Mouse (Mus musculus) embryonic facial prominence, embryonic 14.5 days (tissue): ENCODE data around the gene Rpl38. TPM values are rescaled to one million over a fixed set of nuclear protein-coding genes. Genes with fewer than 3 reads are reported as not detected.

Experiments
- ATAC-seq: fragments of 200-750 bp; cut with Nextera tagmentation; 2 replicates; pipeline ENCODE4 v1.8.0; 2017; ENCODE audit warnings: low read depth, moderate number of reproducible peaks, moderate TSS enrichment
- DNase-seq: peaks from one replicate; pipeline ENCODE4 v3.0.0-alpha.2; 2015; ENCODE audit warnings: low spot score
- H3K27ac ChIP-seq: fragments of 300-500 bp; sonication (generic); replicated peaks from 2 replicates; pipeline ENCODE4 v1.5.1; 2014; ENCODE audit warnings: low read depth, mild to moderate bottlenecking, low read length, moderate library complexity
- H3K27me3 ChIP-seq: fragments of 300-500 bp; sonication (generic); replicated peaks from 2 replicates; pipeline ENCODE4 v1.6.1; 2014; ENCODE audit warnings: low read length; ENCODE audit not compliant: control insufficient read depth, insufficient read depth
- H3K36me3 ChIP-seq: fragments of 300-500 bp; sonication (generic); 2 replicates; pipeline ENCODE4 v1.6.1; 2014; ENCODE audit warnings: low read length, mixed read lengths; ENCODE audit not compliant: control insufficient read depth, insufficient read depth
- H3K4me1 ChIP-seq: fragments of 300-500 bp; sonication (generic); 2 replicates; pipeline ENCODE4 v1.6.1; 2014; ENCODE audit warnings: antibody characterized with exemption, low read length; ENCODE audit not compliant: control insufficient read depth, insufficient read depth
- H3K4me2 ChIP-seq: fragments of 300-500 bp; sonication (generic); 2 replicates; pipeline ENCODE4 v1.6.1; 2014; ENCODE audit warnings: low read depth, mild to moderate bottlenecking, low read length, moderate library complexity, mixed read lengths
- H3K4me3 ChIP-seq: fragments of 300-500 bp; sonication (generic); 2 replicates; pipeline ENCODE4 v1.5.1; 2014; ENCODE audit warnings: low read depth, mild to moderate bottlenecking, low read length
- H3K9ac ChIP-seq: fragments of 300-500 bp; sonication (generic); 2 replicates; pipeline ENCODE4 v1.6.1; 2014; ENCODE audit warnings: low read depth, mild to moderate bottlenecking, low read length, moderate library complexity, mixed read lengths
- H3K9me3 ChIP-seq: fragments of 300-500 bp; sonication (generic); 2 replicates; pipeline ENCODE4 v1.6.1; 2016; ENCODE audit warnings: low read length; ENCODE audit not compliant: control insufficient read depth
- WGBS: fragments of 180-500 bp; shearing (Covaris S2); extraction: QIAGEN DNeasy Blood & Tissue Kit; methylation state at CpG from one replicate; pipeline ENCODE4 v1.1.7; 2014; 5-methylcytosine and 5-hydroxymethylcytosine counted together
- polyA plus RNA-seq: library from polyadenylated mRNA; unstranded; fragments of >200 nt; fragmentation: Nextera tagmentation; extraction: Ambion mirVana; gene quantifications from 2 replicates; pipeline ENCODE4 v1.2.1, GENCODE M21; 2014

Gene Rpl38
- polyA plus RNA-seq, 1 experiment from 2014 or later = 1,191 TPM

GRCm38 (mm10) chr11:114694451-114694850 is 26.1 kb downstream of the Rpl38 start:
- Histone ChIP-seq H3K4me1 (no peaks in the 10 kb centered on the region), H3K4me3 (no peak overlapping the region), H3K27ac (no peak overlapping the region), H3K27me3 (no peaks in the 10 kb centered on the region), H3K9me3 (no peaks in the 10 kb centered on the region), H3K4me2 (no peak overlapping the region), H3K9ac (no peak overlapping the region), H3K36me3 (peaks cover 19% of the 10 kb centered on the region)
- DNase-seq (no peak), ATAC-seq (no peak)
- 71% methylated on average over 2 of the region's 2 CpGs for WGBS

DNA sequence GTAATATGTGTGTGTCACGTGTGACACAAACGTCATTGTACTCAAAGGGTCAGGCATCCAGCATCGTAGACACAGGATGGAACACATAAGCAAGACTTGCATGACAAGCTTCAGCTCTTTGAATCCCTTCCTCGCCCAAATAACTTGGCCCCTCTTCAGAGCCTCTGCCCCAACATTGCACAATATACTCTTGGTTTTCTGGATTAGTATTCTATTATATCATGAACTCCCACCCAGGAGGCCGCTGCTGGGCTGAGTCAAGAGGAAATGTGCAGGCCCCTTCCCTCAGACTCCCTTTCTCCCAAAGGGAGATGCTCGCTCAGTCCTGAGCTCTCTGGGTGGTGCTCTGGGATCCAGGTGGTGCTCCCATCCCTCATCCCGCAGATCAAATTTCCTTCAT is 30.2 kb downstream of the Rpl38 start:
- WGBS = 89% methylated on average over 7 of the region's 7 CpGs
- no peak overlapping the region for H3K4me2 ChIP-seq
- no peaks in the 10 kb centered on the region for H3K27me3 ChIP-seq
- DNase-seq (no peak), ATAC-seq (no peak)
- no peak overlapping the region for H3K27ac ChIP-seq
- H3K4me3 ChIP-seq = no peak overlapping the region
- H3K4me1 ChIP-seq = peaks cover 5% of the 10 kb centered on the region; the same call in 1 of the 2 replicates
- H3K36me3 ChIP-seq = peaks cover 13% of the 10 kb centered on the region
- H3K9ac ChIP-seq = no peak overlapping the region
- H3K9me3 ChIP-seq = no peaks in the 10 kb centered on the region

- ATAC-seq = peak; percentile 58; the same call in 1 of the 2 replicates
- Histone ChIP-seq H3K4me3 (no peak overlapping the region), H3K9ac (no peak overlapping the region), H3K36me3 (peaks cover 13% of the 10 kb centered on the region), H3K27me3 (no peaks in the 10 kb centered on the region), H3K4me2 (no peak overlapping the region), H3K9me3 (no peaks in the 10 kb centered on the region), H3K27ac (no peak overlapping the region), H3K4me1 (peaks cover 13% of the 10 kb centered on the region)
- peak; percentile 85 for DNase-seq
- 71% methylated on average over 12 of the region's 12 CpGs for WGBS
These were observed 31.2 kb downstream of the Rpl38 start for GRCm38 (mm10) chr11:114699511-114699910.

DNA sequence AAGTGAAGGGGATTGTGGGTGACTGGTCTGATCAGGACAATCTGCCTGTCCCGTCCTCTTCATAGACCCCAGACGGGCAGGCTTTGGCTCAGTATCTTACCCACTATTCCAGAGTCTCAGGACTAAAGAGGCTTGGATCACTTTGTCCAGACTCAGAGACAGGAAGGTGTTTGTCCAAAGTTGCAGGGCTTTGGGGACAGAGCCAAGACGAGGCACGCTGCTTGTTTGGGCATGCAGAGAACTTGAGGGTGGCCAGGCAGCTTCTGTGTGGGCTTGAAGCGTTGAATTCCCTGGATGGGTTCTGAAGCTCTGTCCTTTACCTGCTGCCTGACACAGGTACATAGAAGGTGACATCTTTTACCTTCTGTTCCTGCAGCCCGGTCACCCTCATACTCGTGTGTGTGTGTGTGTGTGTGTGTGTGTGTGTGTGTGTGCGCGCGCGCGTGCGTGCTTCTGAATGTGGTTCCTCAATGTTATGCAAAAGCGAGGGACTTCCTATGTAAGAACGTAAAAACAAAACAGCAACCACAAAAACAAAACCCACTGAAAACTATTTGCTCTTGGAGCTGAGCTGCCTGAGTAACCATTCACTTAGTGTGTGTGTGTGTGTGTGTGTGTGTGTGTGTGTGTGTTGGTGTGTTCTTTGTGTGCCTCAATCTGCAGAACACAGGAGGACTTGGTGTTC is 34.1 kb downstream of the Rpl38 start:
- ATAC-seq (no peak), DNase-seq (peak; percentile 29)
- H3K27me3 ChIP-seq = no peaks in the 10 kb centered on the region
- peaks cover 14% of the 10 kb centered on the region for H3K4me1 ChIP-seq
- WGBS = 83% methylated on average over 15 of the region's 15 CpGs
- no peak overlapping the region for H3K9ac ChIP-seq
- no peak overlapping the region for H3K4me3 ChIP-seq
- H3K4me2 ChIP-seq = no peak overlapping the region
- H3K9me3 ChIP-seq = no peaks in the 10 kb centered on the region
- H3K36me3 ChIP-seq = no peaks in the 10 kb centered on the region
- H3K27ac ChIP-seq = no peak overlapping the region

DNA sequence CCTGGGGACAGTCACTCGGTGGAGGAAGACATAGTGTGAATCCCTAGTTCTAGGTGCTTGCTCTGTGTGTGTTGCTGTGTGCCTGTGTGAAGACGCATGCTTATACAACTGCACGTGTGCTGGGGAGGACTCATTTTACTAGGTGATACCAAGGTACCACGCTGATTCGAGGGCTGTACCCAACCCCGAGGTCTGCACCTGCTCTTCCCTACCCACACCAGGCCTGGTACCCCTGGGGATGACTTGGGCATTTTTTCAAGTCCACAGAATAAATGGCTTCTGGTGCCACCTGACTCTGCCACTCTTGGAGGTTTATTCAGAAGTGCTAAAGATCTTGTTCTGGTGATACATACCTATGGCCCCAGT is 34.7 kb downstream of the Rpl38 start:
- 91% methylated on average over 6 of the region's 6 CpGs for WGBS
- ATAC-seq = no peak

GRCm38 (mm10) chr11:114704071-114704913 is 36.0 kb downstream of the Rpl38 start:
- Histone ChIP-seq H3K4me2 (peak overlapping the region; percentile 28), H3K27ac (peak overlapping the region; percentile 33; the same call in 1 of the 2 replicates), H3K36me3 (0 out of 2 replicates have a peak, but pooled peaks cover 8% of the 10 kb centered on the region), H3K4me3 (no peak overlapping the region), H3K4me1 (peaks cover 14% of the 10 kb centered on the region), H3K9me3 (no peaks in the 10 kb centered on the region), H3K27me3 (no peaks in the 10 kb centered on the region), H3K9ac (peak overlapping the region; percentile 45)
- 40% methylated on average over 20 of the region's 22 CpGs for WGBS
- DNase-seq (peak; percentile 80), ATAC-seq (peak; percentile 78)

More for the DNA sequence above, 34.7 kb downstream of the Rpl38 start:
- Histone ChIP-seq H3K36me3 (no peaks in the 10 kb centered on the region), H3K4me1 (peaks cover 14% of the 10 kb centered on the region), H3K4me2 (no peak overlapping the region), H3K27me3 (no peaks in the 10 kb centered on the region), H3K9ac (no peak overlapping the region), H3K27ac (no peak overlapping the region), H3K9me3 (no peaks in the 10 kb centered on the region), H3K4me3 (no peak overlapping the region)
- DNase-seq = no peak

DNA sequence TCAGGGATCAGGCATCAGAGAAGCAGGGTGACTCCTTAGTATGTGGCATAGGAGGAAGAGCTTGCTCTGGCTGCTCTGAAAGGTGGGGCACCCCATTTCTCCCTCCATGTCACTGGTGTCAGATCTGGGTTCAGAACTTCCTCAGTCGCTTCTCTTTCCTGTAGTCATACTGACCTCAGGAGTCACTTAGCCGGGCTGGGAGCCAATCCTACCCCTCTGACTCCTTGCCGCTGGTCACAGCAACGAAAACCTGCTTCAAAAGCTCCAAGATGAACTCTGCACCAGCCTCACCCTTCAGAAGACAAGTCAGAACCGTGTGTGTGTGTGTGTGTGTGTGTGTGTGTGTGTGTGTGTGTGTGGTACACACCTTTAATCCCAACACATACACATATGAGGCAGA is 38.0 kb downstream of the Rpl38 start:
- peaks cover 14% of the 10 kb centered on the region for H3K4me1 ChIP-seq
- H3K36me3 ChIP-seq = peaks cover 27% of the 10 kb centered on the region
- no peak overlapping the region for H3K4me3 ChIP-seq
- ATAC-seq (no peak), DNase-seq (no peak)
- no peak overlapping the region for H3K4me2 ChIP-seq
- no peaks in the 10 kb centered on the region for H3K9me3 ChIP-seq
- no peaks in the 10 kb centered on the region for H3K27me3 ChIP-seq
- WGBS = 92% methylated on average over 5 of the region's 5 CpGs
- no peak overlapping the region for H3K27ac ChIP-seq
- no peak overlapping the region for H3K9ac ChIP-seq

GRCm38 (mm10) chr11:114711393-114711792 is 43.1 kb downstream of the Rpl38 start:
- H3K4me2 ChIP-seq = no peak overlapping the region
- no peak overlapping the region for H3K27ac ChIP-seq
- H3K4me1 ChIP-seq = no peaks in the 10 kb centered on the region
- no peaks in the 10 kb centered on the region for H3K9me3 ChIP-seq
- no peak overlapping the region for H3K4me3 ChIP-seq
- no peak overlapping the region for H3K9ac ChIP-seq
- peaks cover 39% of the 10 kb centered on the region for H3K36me3 ChIP-seq
- DNase-seq (no peak), ATAC-seq (no peak)
- 92% methylated on average over 3 of the region's 3 CpGs for WGBS
- H3K27me3 ChIP-seq = no peaks in the 10 kb centered on the region
